Comparison of ENCODE assay signal across 12 mouse cellular contexts in genomic region chr12:34937918-34938317, GRCm38 (mm10). TPM values are rescaled to one million over a fixed set of nuclear protein-coding genes. Genes with fewer than 3 reads are reported as not detected.
DNase-seq lines count a peak whose midpoint lies in the region; ATAC-seq and TF ChIP-seq lines count a peak whose summit lies in the region.
"Had no signal": no experiment of that assay in that cellular context is flagged by ENCODE, and none has a peak within 500 bp of the region (broad histone marks: within the 10 kb centered on the region; RNA-seq: fewer than 3 reads in every experiment).

No protein-coding gene starts in this region.

- H3K27ac ChIP-seq in gastrocnemius, adult 2 months, result no peak overlapping the region
- H3K27ac ChIP-seq in lung, postnatal 0 days (ENCODE audit: low read length), result no peak overlapping the region
- no peak overlapping the region for H3K27ac ChIP-seq in stomach, postnatal 0 days (replicated peaks)
- H3K27ac ChIP-seq: embryonic facial prominence, embryonic 13.5 days; limb, embryonic 10.5 days; midbrain, embryonic 10.5 days had no signal

- H3K27me3 ChIP-seq in lung, postnatal 0 days (replicated peaks; ENCODE audit: insufficient read depth, low read length), result no peaks in the 10 kb centered on the region
- no peaks in the 10 kb centered on the region for H3K27me3 ChIP-seq in stomach, postnatal 0 days (ENCODE audit: control insufficient read depth, insufficient read depth, low read length)
- H3K27me3 ChIP-seq: embryonic facial prominence, embryonic 13.5 days had no signal

- 94% methylated on average over 1 of the region's 1 CpGs for WGBS in lung, postnatal 0 days
- 100% methylated on average over 1 of the region's 1 CpGs for WGBS in lung, adult 2 months
- 88% methylated on average over 1 of the region's 1 CpGs for WGBS in stomach, postnatal 0 days

- H3K9me3 ChIP-seq in lung, postnatal 0 days (ENCODE audit: low read length), result no peaks in the 10 kb centered on the region
- H3K9me3 ChIP-seq in stomach, postnatal 0 days (ENCODE audit: control insufficient read depth, low read length), result no peaks in the 10 kb centered on the region

- no peak for ATAC-seq in lung, postnatal 0 days
- no peak for ATAC-seq in stomach, postnatal 0 days (ENCODE audit: low FRiP score, low TSS enrichment)

- TF ChIP-seq CTCF in gastrocnemius, adult 2 months (IDR thresholded peaks at IDR 0.05), result peak; percentile 17; the same call in 1 of the 2 replicates
- peak; percentile 26; the same call in 1 of the 2 replicates for TF ChIP-seq CTCF in lung, postnatal 0 days (IDR thresholded peaks at IDR 0.05)
- no peak for TF ChIP-seq CTCF in lung, adult 2 months (IDR thresholded peaks at IDR 0.05; ENCODE audit: insufficient read depth, low read length)
- TF ChIP-seq CTCF in stomach, postnatal 0 days (IDR thresholded peaks at IDR 0.05; ENCODE audit: low read depth), result peak; percentile 50

- H3K9ac ChIP-seq in lung, postnatal 0 days (replicated peaks; ENCODE audit: low read depth), result no peak overlapping the region
- H3K9ac ChIP-seq in stomach, postnatal 0 days (ENCODE audit: low read length), result no peak overlapping the region
- H3K9ac ChIP-seq: embryonic facial prominence, embryonic 13.5 days had no signal

- DNase-seq in gastrocnemius, adult 2 months, result no peak
- no peak for DNase-seq in gastrocnemius, postnatal 14 days
- DNase-seq in lung, postnatal 0 days (ENCODE audit: low spot score), result no peak
- DNase-seq in lung, adult 2 months, result no peak
- DNase-seq in c-Kit-positive CD71-positive TER-119-negative erythroid progenitor cells, embryonic 14.5 days (ENCODE audit: low read depth), result peak; percentile 5
- DNase-seq in stomach, postnatal 0 days (ENCODE audit: low spot score), result no peak
- no peak for DNase-seq in left cerebral cortex, adult 9 months (ENCODE audit: low spot score in 2 of 2)
- DNase-seq in MN1 (ENCODE audit: low spot score), result no peak

- TF ChIP-seq EP300 in lung, postnatal 0 days (IDR thresholded peaks at IDR 0.05), result no peak
- TF ChIP-seq EP300 in stomach, postnatal 0 days (optimal IDR thresholded peaks at IDR 0.05), result no peak

- H3K36me3 ChIP-seq in lung, postnatal 0 days (ENCODE audit: insufficient read depth, low read length), result no peaks in the 10 kb centered on the region
- no peaks in the 10 kb centered on the region for H3K36me3 ChIP-seq in stomach, postnatal 0 days (ENCODE audit: control insufficient read depth, insufficient read depth, low read length)
- H3K36me3 ChIP-seq: embryonic facial prominence, embryonic 13.5 days; limb, embryonic 10.5 days; midbrain, embryonic 10.5 days had no signal

- no peak for TF ChIP-seq POLR2A in lung, adult 2 months (IDR thresholded peaks at IDR 0.05; ENCODE audit: borderline replicate concordance, extremely low read depth, low read depth, low read length)

- no peak overlapping the region for H3K4me3 ChIP-seq in gastrocnemius, adult 2 months
- H3K4me3 ChIP-seq in lung, postnatal 0 days (ENCODE audit: low read depth, low read length), result no peak overlapping the region
- H3K4me3 ChIP-seq in lung, adult 2 months (replicated peaks; ENCODE audit: extremely low read depth, low read depth, low read length), result no peak overlapping the region
- no peak overlapping the region for H3K4me3 ChIP-seq in stomach, postnatal 0 days (ENCODE audit: low read depth, low read length)
- H3K4me3 ChIP-seq: embryonic facial prominence, embryonic 13.5 days; limb, embryonic 10.5 days; midbrain, embryonic 10.5 days had no signal

- intact Hi-C loops in gastrocnemius, adult 2 months (cut with DNase I), result no loop called here
- intact Hi-C loops in gastrocnemius, postnatal 14 days (cut with DNase I; ENCODE audit: low total_unique reads), result no loop called here

- no peaks in the 10 kb centered on the region for H3K4me1 ChIP-seq in lung, postnatal 0 days (ENCODE audit: insufficient read depth, low read depth, low read length)
- no peaks in the 10 kb centered on the region for H3K4me1 ChIP-seq in lung, adult 2 months (ENCODE audit: control insufficient read depth, insufficient read depth, low read length)
- no peaks in the 10 kb centered on the region for H3K4me1 ChIP-seq in stomach, postnatal 0 days (replicated peaks; ENCODE audit: control insufficient read depth, insufficient read depth)
- H3K4me1 ChIP-seq: embryonic facial prominence, embryonic 13.5 days; limb, embryonic 10.5 days; midbrain, embryonic 10.5 days had no signal

- no peak overlapping the region for H3K4me2 ChIP-seq in lung, postnatal 0 days (replicated peaks; ENCODE audit: low read depth, low read length)
- H3K4me2 ChIP-seq in stomach, postnatal 0 days (replicated peaks; ENCODE audit: low read depth), result no peak overlapping the region
- H3K4me2 ChIP-seq: embryonic facial prominence, embryonic 13.5 days had no signal

RNA-seq across cellular contexts. Expression of gene Hdac9, which starts 21.0 kb away (rescaled TPM):
- total RNA-seq in gastrocnemius, adult 2 months (2021), result 10 to 100 TPM in 1 of 2 experiments, 1 to 10 TPM in 1; 3.4 to 13.2 TPM
- 1 to 10 TPM; 2.8 to 5.2 TPM for total RNA-seq in gastrocnemius, postnatal 14 days (2021)
- 5.1 and 6.0 TPM in 2 replicates for polyA plus RNA-seq in lung, postnatal 0 days (2015; fragmentation: Nextera tagmentation; extraction: Ambion mirVana)
- polyA plus RNA-seq in lung, adult 2 months (2012; rRNA removed), result 3.0 and 4.8 TPM in 2 replicates
- 1.5 and 1.7 TPM in 2 replicates for polyA plus RNA-seq in stomach, postnatal 0 days (2015; fragmentation: Nextera tagmentation; extraction: Ambion mirVana)

RNA-seq across cellular contexts. Expression of gene Prps1l1, which starts 46.6 kb away (rescaled TPM):
- total RNA-seq in gastrocnemius, adult 2 months (2021), result not detected
- total RNA-seq in gastrocnemius, postnatal 14 days (2021), result not detected
- polyA plus RNA-seq in lung, postnatal 0 days (2015; fragmentation: Nextera tagmentation; extraction: Ambion mirVana), result not detected in 2 replicates
- not detected in 2 replicates for polyA plus RNA-seq in lung, adult 2 months (2012; rRNA removed)
- 0.06 TPM in 1 of 2 replicates, not detected in the other for polyA plus RNA-seq in stomach, postnatal 0 days (2015; fragmentation: Nextera tagmentation; extraction: Ambion mirVana)
- total RNA-seq: hematopoietic stem cell, adult 5-6 weeks had no signal
- polyA plus RNA-seq: embryonic facial prominence, embryonic 13.5 days; limb, embryonic 10.5 days; midbrain, embryonic 10.5 days had no signal
